Mouse (Mus musculus) ES-E14 (cell line): ENCODE measurements at regions not wholly inside any gene's neighbourhood (a gene's known extent, or its start where the extent isn't known, plus 50 kb on each side); places are given as distances from the start of the nearest gene placed in this dataset.

Experiments used
- DNase-seq: peaks from one replicate; pipeline ENCODE4 v3.0.0-alpha.2; 2013; ENCODE audit warnings: low read depth, low spot score
- H3K27ac ChIP-seq: 2 replicates; pipeline ENCODE4 v1.5.1; 2012; ENCODE audit warnings: low read depth, mild to moderate bottlenecking, low read length, moderate library complexity, mixed read lengths; ENCODE audit not compliant: poor library complexity, insufficient read depth, severe bottlenecking
- H3K36me3 ChIP-seq: 2 replicates; pipeline ENCODE4 v1.6.1; 2012; ENCODE audit warnings: mild to moderate bottlenecking, low read length, moderate library complexity, mixed read lengths; ENCODE audit not compliant: control insufficient read depth, poor library complexity, insufficient read depth, severe bottlenecking
- H3K4me1 ChIP-seq, 2 experiments: fragments of 150-350 bp in 1 of 2; sonication (generic) in 1 of 2; 2 replicates each; pipeline ENCODE4 v1.6.1; 2012; ENCODE audit warnings: low read length in 2 of 2, mild to moderate bottlenecking in 1 of 2, mixed read lengths in 1 of 2; ENCODE audit not compliant: control insufficient read depth in 2 of 2, insufficient read depth in 2 of 2, poor library complexity in 1 of 2
- H3K4me3 ChIP-seq, 2 experiments: fragments of 150-350 bp in 1 of 2; sonication (generic) in 1 of 2; 2 replicates each; pipeline ENCODE4 v1.5.1; 2012; ENCODE audit warnings: low read length in 2 of 2, low read depth in 1 of 2, mild to moderate bottlenecking in 1 of 2, mixed read lengths in 1 of 2; ENCODE audit not compliant: insufficient read depth in 1 of 2, poor library complexity in 1 of 2, severe bottlenecking in 1 of 2
- H3K9ac ChIP-seq: 2 replicates; pipeline ENCODE4 v1.6.1; 2012; ENCODE audit warnings: low read depth, mild to moderate bottlenecking, low read length, mixed read lengths; ENCODE audit not compliant: poor library complexity, insufficient read depth, severe bottlenecking
- H3K9me3 ChIP-seq: fragments of 150-350 bp; sonication (generic); 2 replicates; pipeline ENCODE4 v1.6.1; 2012; ENCODE audit warnings: low read depth, mild to moderate bottlenecking, low read length; ENCODE audit not compliant: control insufficient read depth, insufficient read depth
- CHD2 ChIP-seq: IDR thresholded peaks from 2 replicates; pipeline ENCODE4 v1.6.1; 2014; ENCODE audit warnings: mild to moderate bottlenecking, low read depth, low read length, inconsistent platforms
- HCFC1 ChIP-seq: IDR thresholded peaks from 2 replicates; pipeline ENCODE4 v1.6.1; 2012; ENCODE audit warnings: low read length, inconsistent platforms, borderline replicate concordance; ENCODE audit not compliant: insufficient read depth
- MAFK ChIP-seq: IDR thresholded peaks from 2 replicates; pipeline ENCODE4 v1.6.1; 2014; ENCODE audit warnings: mild to moderate bottlenecking, low read depth, low read length, inconsistent platforms; ENCODE audit not compliant: insufficient read depth
- ZC3H11A ChIP-seq: IDR thresholded peaks from 2 replicates; pipeline ENCODE4 v1.6.1; 2012; ENCODE audit warnings: low read depth, mild to moderate bottlenecking, inconsistent platforms, low read length, borderline replicate concordance
- ZNF384 ChIP-seq: IDR thresholded peaks from 2 replicates; pipeline ENCODE4 v1.6.1; 2012; ENCODE audit warnings: low read depth, low read length, inconsistent platforms
- in situ Hi-C, 2 experiments: fragments of 600-800 bp; cut with MboI; formaldehyde crosslinking; loops; one replicate each; pipeline ENCODE4 v1.15.1; 2025; ENCODE audit warnings: low sequenced_read_pairs in 2 of 2, inconsistent platforms in 1 of 2; ENCODE audit not compliant: unreplicated experiment in 2 of 2

DNA sequence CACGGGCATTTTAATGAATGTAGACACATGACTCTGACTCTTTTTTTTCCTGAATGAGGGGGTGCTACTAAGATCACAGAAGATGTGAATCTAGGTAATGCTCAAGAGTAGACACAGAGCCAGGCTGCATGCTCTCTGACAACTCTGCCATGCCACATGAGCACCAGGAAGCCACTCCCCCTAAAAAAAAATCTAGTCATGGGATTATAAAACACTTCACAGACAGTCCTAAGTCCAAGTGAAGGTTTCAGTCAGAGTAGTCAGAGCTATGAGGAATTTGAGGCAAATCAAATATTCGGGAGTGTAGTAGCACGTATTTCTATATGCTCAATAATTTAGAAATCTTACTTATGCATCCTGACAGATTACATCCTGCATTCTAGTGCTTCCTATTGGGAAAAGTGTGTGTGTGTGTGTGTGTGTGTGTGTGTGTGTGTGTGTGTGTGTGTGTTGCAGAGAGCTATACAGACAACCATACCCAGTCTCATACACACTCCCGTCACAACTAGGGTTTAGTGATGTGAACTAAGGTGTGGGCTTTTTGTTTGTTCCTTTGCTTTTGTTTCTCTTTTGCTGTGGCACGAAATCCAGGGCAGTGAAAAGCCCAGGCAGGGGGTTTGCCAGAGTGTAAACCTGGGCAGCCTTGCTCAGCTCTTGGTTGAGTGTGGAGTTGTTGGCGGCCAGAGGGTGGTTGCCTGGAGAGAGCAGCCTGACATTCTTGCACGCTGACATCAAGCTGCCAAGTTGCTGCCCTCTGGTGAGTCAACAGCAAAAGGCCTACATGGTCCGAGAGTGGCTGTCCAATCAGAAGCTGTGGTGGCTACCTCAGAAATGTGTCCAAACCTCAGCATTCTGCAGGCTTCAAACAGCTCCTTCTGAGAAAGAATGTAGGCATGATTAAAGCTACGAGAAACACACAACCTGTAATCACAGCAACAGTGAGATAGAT lies 116.8 kb upstream of the Cdkn2b start:
- Histone ChIP-seq H3K36me3 (no peaks in the 10 kb centered on the region), H3K27ac (no peak overlapping the region), H3K9ac (no peak overlapping the region), H3K4me3 (no peak overlapping the region), H3K9me3 (no peaks in the 10 kb centered on the region), H3K4me1 (no peaks in the 10 kb centered on the region)
- TF ChIP-seq CHD2 (no peak), HCFC1 (no peak), MAFK (no peak), ZNF384 (no peak), ZC3H11A (no peak)
- in situ Hi-C loops, result no loop called here
- no peak for DNase-seq

DNA sequence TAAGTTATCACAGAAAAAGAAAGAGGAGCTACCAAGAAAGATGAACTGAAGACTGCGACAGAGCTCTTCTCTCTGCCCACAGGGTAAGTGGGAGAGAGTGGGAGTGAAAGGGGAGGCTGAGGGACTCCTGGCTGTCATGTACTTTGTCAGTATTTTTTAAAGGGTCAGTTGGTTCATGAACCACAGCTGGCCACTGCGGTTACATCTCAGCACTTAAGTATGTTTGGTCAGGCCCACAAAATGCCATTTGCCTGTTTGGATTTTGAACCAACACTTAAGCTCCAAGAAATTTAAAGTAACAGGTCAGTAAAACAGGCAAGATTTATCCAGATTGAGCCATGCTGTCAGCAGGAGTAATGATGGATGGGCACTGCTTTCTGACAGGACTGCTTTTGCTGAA lies 115.1 kb upstream of the Cdkn2b start:
- no peak for TF ChIP-seq ZC3H11A
- TF ChIP-seq CHD2, result no peak
- no peak for TF ChIP-seq ZNF384
- TF ChIP-seq HCFC1, result no peak
- TF ChIP-seq MAFK, result no peak
- no peak overlapping the region for H3K27ac ChIP-seq
- in situ Hi-C loops, result no loop called here

DNA sequence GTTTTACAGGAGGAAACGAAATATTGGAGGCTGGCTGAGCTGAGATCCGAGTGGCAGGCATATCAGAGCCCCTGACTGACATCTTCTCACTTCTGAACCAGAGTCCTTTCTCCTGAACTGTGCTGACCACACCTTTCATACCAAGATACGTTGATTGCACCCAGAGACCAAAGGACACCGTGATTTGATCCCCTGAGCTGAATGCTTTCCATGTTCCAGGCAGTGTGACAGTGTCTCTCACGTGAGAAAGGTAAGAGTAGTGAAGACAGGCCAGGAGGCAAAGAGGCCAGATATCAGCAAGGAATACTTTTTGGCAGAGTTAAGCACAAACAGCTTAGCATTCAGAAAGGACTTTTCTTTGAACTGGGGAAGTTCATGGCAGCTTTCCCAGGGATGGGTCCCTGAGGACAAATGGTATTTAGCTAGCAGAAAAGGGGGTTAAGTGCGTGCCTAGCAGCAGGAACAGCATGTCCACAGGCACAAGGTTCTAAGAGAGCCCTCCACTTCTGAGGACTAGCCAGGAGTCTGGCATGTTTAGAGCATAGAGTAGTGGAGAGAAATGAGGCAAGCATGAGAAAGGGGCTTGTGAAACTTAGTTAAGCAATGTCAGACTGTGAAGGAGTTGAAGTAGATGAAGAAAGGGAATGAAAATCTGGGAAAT lies 111.0 kb upstream of the Cdkn2b start:
- Histone ChIP-seq H3K36me3 (no peaks in the 10 kb centered on the region), H3K9me3 (no peaks in the 10 kb centered on the region), H3K4me3 (no peak overlapping the region), H3K27ac (no peak overlapping the region), H3K4me1 (no peaks in the 10 kb centered on the region), H3K9ac (no peak overlapping the region)
- no peak for TF ChIP-seq MAFK
- TF ChIP-seq HCFC1, result no peak
- no peak for TF ChIP-seq ZC3H11A
- TF ChIP-seq CHD2, result no peak
- TF ChIP-seq ZNF384, result no peak
- DNase-seq, result no peak
- in situ Hi-C loops, result no loop called here

More for the DNA sequence above, 115.1 kb upstream of the Cdkn2b start:
- H3K9ac ChIP-seq, result no peak overlapping the region
- no peak overlapping the region for H3K4me3 ChIP-seq
- no peaks in the 10 kb centered on the region for H3K9me3 ChIP-seq
- no peak for DNase-seq
- no peaks in the 10 kb centered on the region for H3K4me1 ChIP-seq
- H3K36me3 ChIP-seq, result no peaks in the 10 kb centered on the region

DNA sequence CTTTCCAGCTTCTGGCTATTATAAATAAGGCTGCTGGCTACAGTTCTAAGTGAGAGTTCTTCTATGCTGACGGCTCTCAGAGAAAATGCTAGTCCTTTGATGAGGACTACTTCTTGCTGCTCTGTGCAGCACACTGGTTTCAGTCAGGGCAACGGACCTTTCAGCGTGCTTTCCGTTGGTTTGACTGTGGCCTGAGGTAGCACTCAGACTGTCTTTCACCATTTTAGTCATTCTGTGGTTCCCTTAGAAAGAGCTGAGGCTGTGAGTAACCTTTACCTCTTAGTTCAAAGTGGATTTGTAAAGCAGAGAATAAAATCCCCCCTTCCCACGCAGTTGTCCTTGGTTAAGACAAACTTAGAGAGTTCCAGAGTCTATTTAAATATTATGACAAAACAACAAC lies 110.0 kb upstream of the Cdkn2b start:
- H3K36me3 ChIP-seq, result no peaks in the 10 kb centered on the region
- H3K4me1 ChIP-seq, result no peaks in the 10 kb centered on the region
- H3K9ac ChIP-seq, result no peak overlapping the region
- no peak overlapping the region for H3K4me3 ChIP-seq
- in situ Hi-C loops, result no loop called here
- DNase-seq, result no peak
- TF ChIP-seq ZC3H11A (no peak), CHD2 (no peak), HCFC1 (no peak), ZNF384 (no peak), MAFK (no peak)
- H3K27ac ChIP-seq, result no peak overlapping the region
- H3K9me3 ChIP-seq, result no peaks in the 10 kb centered on the region
